Mouse (Mus musculus) embryonic facial prominence, embryonic 15.5 days (tissue): Measurements from ENCODE around the gene Lhfpl4. TPM values are rescaled to one million over a fixed set of nuclear protein-coding genes. Genes with fewer than 3 reads are reported as not detected.

ENCODE experiments used
- ATAC-seq: fragments of 200-750 bp; cut with Nextera tagmentation; 2 replicates; pipeline ENCODE4 v1.8.0; 2017; ENCODE audit warnings: low read depth, moderate TSS enrichment; ENCODE audit not compliant: insufficient number of reproducible peaks, low FRiP score, low TSS enrichment
- H3K27ac ChIP-seq: fragments of 300-500 bp; sonication (generic); replicated peaks from 2 replicates; pipeline ENCODE4 v1.5.1; 2015; ENCODE audit warnings: mild to moderate bottlenecking, inconsistent platforms
- H3K27me3 ChIP-seq: fragments of 300-500 bp; sonication (generic); 2 replicates; pipeline ENCODE4 v1.6.1; 2015; ENCODE audit warnings: inconsistent platforms
- H3K36me3 ChIP-seq: fragments of 300-500 bp; sonication (generic); 2 replicates; pipeline ENCODE4 v1.6.1; 2015; ENCODE audit warnings: mild to moderate bottlenecking, inconsistent platforms
- H3K4me1 ChIP-seq: fragments of 300-500 bp; sonication (generic); 2 replicates; pipeline ENCODE4 v1.6.1; 2015; ENCODE audit warnings: inconsistent platforms
- H3K4me2 ChIP-seq: fragments of 300-500 bp; sonication (generic); replicated peaks from 2 replicates; pipeline ENCODE4 v1.6.1; 2015; ENCODE audit warnings: mild to moderate bottlenecking, inconsistent platforms
- H3K4me3 ChIP-seq: fragments of 300-500 bp; sonication (generic); replicated peaks from 2 replicates; pipeline ENCODE4 v1.5.1; 2015; ENCODE audit warnings: mild to moderate bottlenecking, inconsistent platforms
- H3K9ac ChIP-seq: fragments of 300-500 bp; sonication (generic); 2 replicates; pipeline ENCODE4 v1.6.1; 2015; ENCODE audit warnings: inconsistent platforms
- H3K9me3 ChIP-seq: fragments of 300-500 bp; sonication (generic); replicated peaks from 2 replicates; pipeline ENCODE4 v1.6.1; 2016; ENCODE audit warnings: inconsistent platforms
- WGBS: fragments of 180-500 bp; shearing (Covaris S2); methylation state at CpG from one replicate; pipeline ENCODE4 v1.1.7; 2015; 5-methylcytosine and 5-hydroxymethylcytosine counted together
- polyA plus RNA-seq: library from polyadenylated mRNA; unstranded; fragments of >200 nt; fragmentation: Nextera tagmentation; extraction: Ambion mirVana; gene quantifications from 2 replicates; pipeline ENCODE4 v1.2.1, GENCODE M21; 2015

Gene Lhfpl4
- polyA plus RNA-seq, 1 experiment from 2014 or later: 1.9 TPM

- no peaks in the 10 kb centered on the region for H3K27me3 ChIP-seq
- no peak overlapping the region for H3K9ac ChIP-seq
- peak; percentile 45; the same call in 1 of the 2 replicates for ATAC-seq
- H3K4me2 ChIP-seq: peak overlapping the region; percentile 39
- no peaks in the 10 kb centered on the region for H3K9me3 ChIP-seq
- no peaks in the 10 kb centered on the region for H3K36me3 ChIP-seq
- peaks cover 19% of the 10 kb centered on the region for H3K4me1 ChIP-seq
- peak overlapping the region; percentile 79 for H3K27ac ChIP-seq
- peak overlapping the region; percentile 11; the same call in 1 of the 2 replicates for H3K4me3 ChIP-seq
- WGBS: 39% methylated on average over 17 of the region's 17 CpGs
These were observed 28.4 kb downstream of the Lhfpl4 start for GRCm38 (mm10) chr6:113166661-113167251.

DNA sequence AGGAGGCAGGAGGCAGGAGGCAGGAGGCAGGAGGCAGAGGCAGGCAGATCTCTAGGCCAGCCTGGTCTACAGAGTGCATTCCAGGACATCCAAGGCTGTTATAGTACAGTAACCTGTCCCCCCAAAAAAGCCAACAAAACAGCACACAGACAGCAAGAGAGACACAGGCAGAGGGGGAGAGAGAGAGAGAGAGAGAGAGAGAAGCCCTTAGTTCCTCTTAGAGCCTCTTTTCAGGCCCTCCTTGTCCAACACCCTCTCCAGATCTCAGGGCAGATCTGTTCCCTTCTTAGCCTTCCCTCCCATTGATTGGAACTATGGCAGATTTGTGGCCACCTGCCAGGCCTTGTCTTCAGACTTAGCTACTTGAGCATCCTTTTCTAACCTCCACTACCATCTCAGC, 31.7 kb downstream of the Lhfpl4 start:
- Histone ChIP-seq H3K9ac (no peak overlapping the region), H3K36me3 (0 out of 2 replicates have a peak, but pooled peaks cover 2% of the 10 kb centered on the region), H3K4me2 (no peak overlapping the region), H3K27me3 (no peaks in the 10 kb centered on the region), H3K27ac (no peak overlapping the region), H3K4me1 (peaks cover 15% of the 10 kb centered on the region), H3K4me3 (no peak overlapping the region), H3K9me3 (no peaks in the 10 kb centered on the region)
- no peak for ATAC-seq

GRCm38 (mm10) chr6:113161982-113162381, 33.2 kb downstream of the Lhfpl4 start:
- Histone ChIP-seq H3K9me3 (no peaks in the 10 kb centered on the region), H3K36me3 (peaks cover 2% of the 10 kb centered on the region; the same call in 1 of the 2 replicates), H3K4me3 (no peak overlapping the region), H3K9ac (no peak overlapping the region), H3K4me1 (peaks cover 11% of the 10 kb centered on the region), H3K27ac (no peak overlapping the region), H3K27me3 (no peaks in the 10 kb centered on the region), H3K4me2 (no peak overlapping the region)
- ATAC-seq: no peak
- 81% methylated on average over 1 of the region's 1 CpGs for WGBS

DNA sequence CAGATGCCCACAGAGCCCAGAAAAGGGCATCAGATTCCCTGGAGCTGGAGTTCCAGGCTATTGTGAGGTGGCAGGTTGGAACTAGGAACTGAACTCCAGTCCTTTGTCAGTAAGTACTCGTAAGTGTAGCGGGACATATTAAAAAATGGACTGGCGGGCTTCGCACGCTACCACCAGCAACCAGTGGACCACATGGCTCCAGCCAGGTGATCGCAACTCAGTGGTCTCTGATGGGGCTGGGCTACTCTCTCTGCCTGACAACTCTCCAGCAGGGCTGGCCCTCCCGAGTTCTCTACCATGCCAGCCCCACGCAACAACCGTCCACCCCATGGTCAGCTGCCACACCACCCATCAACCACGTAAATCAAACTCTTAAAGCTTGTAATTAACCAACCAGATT, 35.1 kb downstream of the Lhfpl4 start:
- H3K27me3 ChIP-seq: no peaks in the 10 kb centered on the region
- ATAC-seq: no peak
- WGBS: 95% methylated on average over 10 of the region's 10 CpGs
- H3K36me3 ChIP-seq: peaks cover 9% of the 10 kb centered on the region
- H3K4me2 ChIP-seq: no peak overlapping the region
- H3K4me1 ChIP-seq: no peaks in the 10 kb centered on the region
- H3K9me3 ChIP-seq: no peaks in the 10 kb centered on the region
- no peak overlapping the region for H3K4me3 ChIP-seq
- H3K27ac ChIP-seq: no peak overlapping the region
- no peak overlapping the region for H3K9ac ChIP-seq

DNA sequence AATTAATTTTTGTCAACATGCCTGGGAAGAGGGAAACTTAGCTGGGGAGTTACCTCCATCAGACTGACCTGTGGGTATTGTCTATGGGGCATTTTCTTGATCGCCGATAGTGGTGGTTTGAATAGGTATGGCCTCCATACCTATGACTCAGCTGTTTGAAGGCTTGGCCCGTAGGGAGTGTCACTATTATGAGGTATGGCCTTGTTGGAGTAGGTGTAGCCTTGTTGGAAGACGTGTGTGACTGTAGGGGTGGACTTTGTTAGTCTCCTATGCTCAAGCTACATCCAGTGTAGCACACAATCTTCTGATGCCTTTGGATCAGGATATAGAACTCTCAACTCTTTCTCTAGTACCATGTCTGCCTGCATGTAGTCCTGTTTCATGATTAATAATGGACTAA, 39.1 kb downstream of the Lhfpl4 start:
- H3K27me3 ChIP-seq: no peaks in the 10 kb centered on the region
- no peak overlapping the region for H3K4me3 ChIP-seq
- no peak for ATAC-seq
- WGBS: 90% methylated on average over 4 of the region's 4 CpGs
- no peak overlapping the region for H3K4me2 ChIP-seq
- H3K27ac ChIP-seq: no peak overlapping the region
- H3K36me3 ChIP-seq: peaks cover 46% of the 10 kb centered on the region
- no peaks in the 10 kb centered on the region for H3K9me3 ChIP-seq
- no peaks in the 10 kb centered on the region for H3K4me1 ChIP-seq
- no peak overlapping the region for H3K9ac ChIP-seq

DNA sequence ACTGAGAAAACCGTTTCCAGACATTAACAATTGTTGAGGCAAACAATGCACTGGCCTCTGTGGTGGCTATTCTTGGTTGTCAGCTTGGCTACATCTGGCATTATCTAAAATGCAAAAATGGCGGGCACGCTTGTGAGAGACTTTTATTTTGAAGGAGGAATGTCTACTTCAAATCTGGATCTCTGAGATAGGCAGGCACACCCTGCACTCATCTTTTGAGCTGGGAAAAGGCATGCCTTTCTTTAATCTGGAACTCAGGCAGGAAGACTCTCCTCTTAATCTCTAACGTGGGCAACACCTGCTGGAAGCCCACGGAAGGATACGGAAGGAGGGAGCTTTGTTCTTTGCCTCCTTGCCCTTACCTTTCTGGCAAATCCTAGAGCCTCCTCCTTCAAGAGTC, 40.3 kb downstream of the Lhfpl4 start:
- 87% methylated on average over 6 of the region's 6 CpGs for WGBS
- H3K9me3 ChIP-seq: no peaks in the 10 kb centered on the region

GRCm38 (mm10) chr6:113154071-113154470, 41.1 kb downstream of the Lhfpl4 start:
- Histone ChIP-seq H3K9me3 (no peaks in the 10 kb centered on the region), H3K4me2 (no peak overlapping the region), H3K27me3 (no peaks in the 10 kb centered on the region), H3K9ac (no peak overlapping the region), H3K4me1 (no peaks in the 10 kb centered on the region), H3K27ac (no peak overlapping the region), H3K36me3 (peaks cover 63% of the 10 kb centered on the region), H3K4me3 (no peak overlapping the region)
- ATAC-seq: no peak
- WGBS: 94% methylated on average over 8 of the region's 8 CpGs

More for the DNA sequence above, 40.3 kb downstream of the Lhfpl4 start:
- no peak overlapping the region for H3K27ac ChIP-seq
- H3K36me3 ChIP-seq: peaks cover 57% of the 10 kb centered on the region
- ATAC-seq: no peak
- H3K4me2 ChIP-seq: no peak overlapping the region
- no peaks in the 10 kb centered on the region for H3K27me3 ChIP-seq
- no peaks in the 10 kb centered on the region for H3K4me1 ChIP-seq
- no peak overlapping the region for H3K9ac ChIP-seq
- no peak overlapping the region for H3K4me3 ChIP-seq

GRCm38 (mm10) chr6:113145249-113145648, 49.9 kb downstream of the Lhfpl4 start:
- peaks cover 81% of the 10 kb centered on the region for H3K36me3 ChIP-seq
- H3K27me3 ChIP-seq: no peaks in the 10 kb centered on the region
- no peaks in the 10 kb centered on the region for H3K4me1 ChIP-seq
- WGBS: 95% methylated on average over 4 of the region's 4 CpGs
- H3K4me2 ChIP-seq: no peak overlapping the region
- no peak overlapping the region for H3K4me3 ChIP-seq
- no peak for ATAC-seq
- H3K9ac ChIP-seq: no peak overlapping the region
- H3K9me3 ChIP-seq: no peaks in the 10 kb centered on the region
- H3K27ac ChIP-seq: no peak overlapping the region

DNA sequence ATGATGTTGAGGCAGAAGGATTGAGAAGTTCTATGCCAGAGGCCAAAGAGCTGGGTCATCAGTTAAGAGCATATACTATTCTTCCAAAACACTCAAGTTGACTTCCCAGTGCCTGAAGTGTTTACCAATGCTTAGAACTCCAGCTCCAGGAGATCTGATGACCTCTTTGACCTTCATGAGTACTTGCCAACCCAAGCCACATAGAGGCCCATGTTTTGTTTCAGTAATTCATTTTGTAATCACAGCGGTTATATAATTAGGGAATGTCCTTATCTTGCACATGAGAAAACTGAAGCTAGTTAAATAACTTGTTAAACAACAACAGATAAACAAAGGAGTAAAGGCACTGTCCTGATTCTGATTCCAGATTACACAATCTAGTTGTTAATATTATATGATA, 50.4 kb downstream of the Lhfpl4 start:
- Histone ChIP-seq H3K9me3 (no peaks in the 10 kb centered on the region), H3K27me3 (no peaks in the 10 kb centered on the region), H3K27ac (no peak overlapping the region), H3K4me1 (no peaks in the 10 kb centered on the region), H3K36me3 (peaks cover 78% of the 10 kb centered on the region), H3K9ac (no peak overlapping the region), H3K4me3 (no peak overlapping the region), H3K4me2 (no peak overlapping the region)
- 98% methylated on average over 1 of the region's 1 CpGs for WGBS
- ATAC-seq: no peak

DNA sequence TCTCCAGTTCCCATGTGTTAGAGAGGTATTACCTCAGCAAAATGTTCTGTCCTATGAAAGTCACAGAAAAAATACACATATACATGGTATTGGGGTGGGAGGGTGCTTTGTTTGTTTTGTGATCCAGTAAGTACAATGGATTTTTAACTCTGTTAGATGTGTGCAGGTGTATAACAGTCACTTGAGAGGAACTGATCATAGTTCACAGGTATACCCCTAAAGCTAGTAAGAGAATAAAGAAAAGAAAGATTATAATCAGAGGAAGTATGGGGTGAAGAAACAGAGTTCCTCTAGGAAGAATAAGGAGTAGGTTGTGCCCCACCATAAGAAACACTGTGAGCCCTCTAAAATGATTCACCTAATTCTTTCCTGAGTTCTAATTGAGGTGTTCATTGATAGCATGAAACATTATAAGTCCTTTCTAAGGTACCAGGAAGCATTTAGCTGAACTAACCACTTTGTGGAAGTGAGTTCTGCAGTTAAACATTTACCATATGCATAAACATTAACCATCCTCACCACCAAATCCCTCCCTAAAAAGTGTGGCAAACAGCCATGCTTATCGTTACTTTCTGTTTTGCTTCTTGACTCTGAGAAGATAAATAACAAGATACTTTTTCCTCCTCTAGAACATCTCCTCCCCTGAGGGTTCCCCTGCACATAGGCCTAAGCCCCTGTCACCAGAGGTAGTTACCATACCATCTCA, 53.6 kb downstream of the Lhfpl4 start:
- 68% methylated on average over 1 of the region's 1 CpGs for WGBS
- Histone ChIP-seq H3K9ac (no peak overlapping the region), H3K4me2 (no peak overlapping the region), H3K27me3 (no peaks in the 10 kb centered on the region), H3K36me3 (peaks cover 75% of the 10 kb centered on the region), H3K4me1 (no peaks in the 10 kb centered on the region), H3K27ac (no peak overlapping the region), H3K4me3 (no peak overlapping the region), H3K9me3 (no peaks in the 10 kb centered on the region)
- ATAC-seq: no peak

DNA sequence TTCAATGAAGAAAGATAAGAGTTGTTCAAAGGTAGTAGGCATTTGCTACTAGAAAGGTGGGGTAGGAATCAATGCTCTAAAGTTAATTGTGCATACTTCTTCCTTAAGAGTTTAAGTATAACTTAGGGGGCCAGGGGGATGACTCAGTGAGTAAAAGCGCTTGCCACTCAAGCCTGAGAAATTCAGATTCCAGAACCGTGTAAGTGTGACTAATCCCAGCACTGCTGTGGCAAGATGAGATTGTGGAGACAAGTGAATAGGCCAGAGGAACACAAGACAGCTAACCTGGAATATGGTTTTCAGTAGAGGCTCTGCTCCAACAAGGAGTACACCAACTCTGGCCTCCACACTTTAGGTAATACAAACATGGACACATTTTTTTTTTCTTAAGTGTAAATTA, 61.8 kb downstream of the Lhfpl4 start:
- peaks cover 42% of the 10 kb centered on the region for H3K36me3 ChIP-seq
- H3K4me2 ChIP-seq: no peak overlapping the region
- H3K9ac ChIP-seq: no peak overlapping the region
- H3K27me3 ChIP-seq: no peaks in the 10 kb centered on the region
- no peak overlapping the region for H3K27ac ChIP-seq
- H3K9me3 ChIP-seq: no peaks in the 10 kb centered on the region
- WGBS: 74% methylated on average over 2 of the region's 2 CpGs
- ATAC-seq: no peak
- no peaks in the 10 kb centered on the region for H3K4me1 ChIP-seq
- no peak overlapping the region for H3K4me3 ChIP-seq

DNA sequence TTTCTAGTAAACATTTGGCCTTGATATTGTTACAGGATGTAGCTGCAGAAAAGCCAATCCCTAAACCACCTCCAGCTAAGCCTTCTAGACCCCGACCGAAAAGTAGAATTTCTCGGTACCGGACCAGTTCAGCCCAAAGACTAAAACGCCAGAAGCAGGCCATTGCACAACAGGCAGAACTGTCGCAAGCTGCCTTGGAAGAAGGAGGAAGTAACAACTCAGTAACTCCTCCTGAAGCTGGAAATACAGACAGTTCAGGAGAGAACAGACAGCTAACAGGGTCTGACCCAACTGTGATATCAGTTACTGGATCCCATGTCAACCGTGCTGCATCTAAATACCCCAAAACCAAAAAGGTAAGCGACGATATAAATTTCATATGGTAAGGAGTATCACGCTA, 74.4 kb downstream of the Lhfpl4 start:
- ATAC-seq: no peak
- H3K9me3 ChIP-seq: no peaks in the 10 kb centered on the region
- peaks cover 79% of the 10 kb centered on the region for H3K36me3 ChIP-seq
- H3K4me1 ChIP-seq: no peaks in the 10 kb centered on the region
- no peak overlapping the region for H3K27ac ChIP-seq
- no peak overlapping the region for H3K9ac ChIP-seq
- WGBS: 91% methylated on average over 10 of the region's 10 CpGs
- H3K27me3 ChIP-seq: no peaks in the 10 kb centered on the region
- H3K4me3 ChIP-seq: no peak overlapping the region
- no peak overlapping the region for H3K4me2 ChIP-seq
